Comparison of ENCODE assay signal across 12 mouse cellular contexts in genomic region chr10:91191851-91192250, GRCm38 (mm10). TPM values are rescaled to one million over a fixed set of nuclear protein-coding genes. Genes with fewer than 3 reads are reported as not detected.
DNase-seq lines count a peak whose midpoint lies in the region; ATAC-seq and TF ChIP-seq lines count a peak whose summit lies in the region.
"Had no signal": no experiment of that assay in that cellular context is flagged by ENCODE, and none has a peak within 500 bp of the region (broad histone marks: within the 10 kb centered on the region; RNA-seq: fewer than 3 reads in every experiment).

No protein-coding gene starts in this region.

- no peaks in the 10 kb centered on the region for H3K9me3 ChIP-seq in midbrain, embryonic 16.5 days (replicated peaks; ENCODE audit: control insufficient read depth, low read length, poor library complexity, severe bottlenecking)

- no peak overlapping the region for H3K4me3 ChIP-seq in left cerebral cortex, adult 2 months
- H3K4me3 ChIP-seq in midbrain, embryonic 16.5 days (ENCODE audit: low read depth, low read length): no peak overlapping the region

- H3K4me2 ChIP-seq in midbrain, embryonic 16.5 days (ENCODE audit: low read length): no peak overlapping the region

- ATAC-seq in midbrain, embryonic 16.5 days: no peak

- H3K27me3 ChIP-seq in midbrain, embryonic 16.5 days (ENCODE audit: control insufficient read depth, insufficient read depth, low read depth, low read length): no peaks in the 10 kb centered on the region

- no peak for TF ChIP-seq CTCF in left cerebral cortex, adult 2 months (IDR thresholded peaks at IDR 0.05)

- H3K4me1 ChIP-seq in midbrain, embryonic 16.5 days (ENCODE audit: control insufficient read depth, insufficient read depth, low read length): peaks cover 6% of the 10 kb centered on the region

- H3K27ac ChIP-seq in left cerebral cortex, adult 2 months: peak overlapping the region; percentile 0; the same call in 1 of the 2 replicates
- H3K27ac ChIP-seq in midbrain, embryonic 16.5 days (ENCODE audit: low read length): no peak overlapping the region

- H3K9ac ChIP-seq in midbrain, embryonic 16.5 days (ENCODE audit: low read depth, low read length): no peak overlapping the region

- no peaks in the 10 kb centered on the region for H3K36me3 ChIP-seq in midbrain, embryonic 16.5 days (ENCODE audit: control insufficient read depth, insufficient read depth, low read length)

- WGBS in midbrain, embryonic 16.5 days: 87% methylated on average over 5 of the region's 5 CpGs

- peak; percentile 52 to 55 for DNase-seq in left cerebral cortex, adult 2 months (ENCODE audit: extremely low spot score in 1 of 2, low spot score in 2 of 2)
- no peak for DNase-seq in left cerebral cortex, postnatal 4 days
- DNase-seq in layer of hippocampus, adult 9-10 months (ENCODE audit: low spot score): peak; percentile 82
- peak; percentile 45 to 57 for DNase-seq in left cerebral cortex, postnatal 36 days (ENCODE audit: low spot score in 2 of 2)
- no peak for DNase-seq in adrenal gland, postnatal 36 days
- DNase-seq in urinary bladder, adult 2 months (ENCODE audit: low spot score): no peak
- DNase-seq: cerebellum, adult 8-10 months; lung, adult 2 months; lung, postnatal 4 days; midbrain, embryonic 14.5 days; spleen, adult 18-20 months had no signal

- intact Hi-C loops in left cerebral cortex, adult 2 months (cut with DNase I): no loop called here
- intact Hi-C loops in left cerebral cortex, postnatal 4 days (cut with DNase I): no loop called here
- intact Hi-C loops in left cerebral cortex, postnatal 36 days (cut with DNase I): no loop called here

RNA-seq across cellular contexts. Expression of gene Tmpo, which starts 10.7 kb away (rescaled TPM):
- 10 to 100 TPM; 40.4 to 40.6 TPM for total RNA-seq in left cerebral cortex, adult 2 months (2021)
- total RNA-seq in left cerebral cortex, postnatal 4 days (2021): 10 to 100 TPM; 70.0 to 76.8 TPM
- 10 to 100 TPM; 34.6 to 41.3 TPM for total RNA-seq in left cerebral cortex, postnatal 36 days (2021)
- total RNA-seq in adrenal gland, postnatal 36 days (2021): 100 to 1,000 TPM in 1 of 2 experiments, 10 to 100 TPM in 1; 95.1 to 105 TPM
- 82.8 and 100 TPM in 2 replicates for polyA plus RNA-seq in midbrain, embryonic 16.5 days (2015; fragmentation: Nextera tagmentation; extraction: Ambion mirVana)
- 66.1 and 77.0 TPM in 2 replicates for polyA plus RNA-seq in urinary bladder, adult 2 months (2012; rRNA removed)

Comparison
In these comparisons a context has a peak if more than half of its experiments do, and no peak if none do; other contexts are left out.
1. DNase-seq: peak in left cerebral cortex, adult 2 months (2 of 2), layer of hippocampus, adult 9-10 months (single experiment) and left cerebral cortex, postnatal 36 days (2 of 2); none in left cerebral cortex, postnatal 4 days (single experiment), adrenal gland, postnatal 36 days (0 of 2) and urinary bladder, adult 2 months (single experiment).